Mouse (Mus musculus) cortical plate, adult 2 months (tissue): ENCODE results near the gene C1ql2. TPM values are rescaled to one million over a fixed set of nuclear protein-coding genes. Genes with fewer than 3 reads are reported as not detected.

ENCODE experiments used
- H3K27ac ChIP-seq: fragments of 200-500 bp; 2 replicates; pipeline ENCODE4 v1.5.1; 2012; ENCODE audit warnings: low read length, control low read depth, inconsistent platforms; ENCODE audit not compliant: insufficient read depth
- H3K4me1 ChIP-seq: fragments of 200-500 bp; 2 replicates; pipeline ENCODE4 v1.6.1; 2011; ENCODE audit warnings: low read length; ENCODE audit not compliant: control insufficient read depth, insufficient read depth
- H3K4me3 ChIP-seq: fragments of 200-500 bp; 2 replicates; pipeline ENCODE4 v1.5.1; 2011; ENCODE audit warnings: mild to moderate bottlenecking, low read length, control low read depth; ENCODE audit not compliant: insufficient read depth
- CTCF ChIP-seq: fragments of 200-500 bp; IDR thresholded peaks from 2 replicates; pipeline ENCODE4 v1.5.1; 2011; ENCODE audit warnings: mild to moderate bottlenecking, control low read depth, low read length; ENCODE audit not compliant: insufficient read depth; ENCODE audit errors: extremely low read depth
- POLR2A ChIP-seq: fragments of 200-500 bp; IDR thresholded peaks from 2 replicates; pipeline ENCODE4 v1.6.1; 2011; ENCODE audit warnings: mild to moderate bottlenecking, low read length, control low read depth; ENCODE audit not compliant: insufficient read depth; ENCODE audit errors: extremely low read depth
- polyA plus RNA-seq: library from polyadenylated mRNA; depleted of rRNA; stranded (reverse); fragments of >200 nt; gene quantifications from 2 replicates; pipeline ENCODE4 v1.2.3, GENCODE M21; 2012; rRNA removed

The C1ql2 gene
- 2.7 and 11.9 TPM in 2 replicates for polyA plus RNA-seq

DNA sequence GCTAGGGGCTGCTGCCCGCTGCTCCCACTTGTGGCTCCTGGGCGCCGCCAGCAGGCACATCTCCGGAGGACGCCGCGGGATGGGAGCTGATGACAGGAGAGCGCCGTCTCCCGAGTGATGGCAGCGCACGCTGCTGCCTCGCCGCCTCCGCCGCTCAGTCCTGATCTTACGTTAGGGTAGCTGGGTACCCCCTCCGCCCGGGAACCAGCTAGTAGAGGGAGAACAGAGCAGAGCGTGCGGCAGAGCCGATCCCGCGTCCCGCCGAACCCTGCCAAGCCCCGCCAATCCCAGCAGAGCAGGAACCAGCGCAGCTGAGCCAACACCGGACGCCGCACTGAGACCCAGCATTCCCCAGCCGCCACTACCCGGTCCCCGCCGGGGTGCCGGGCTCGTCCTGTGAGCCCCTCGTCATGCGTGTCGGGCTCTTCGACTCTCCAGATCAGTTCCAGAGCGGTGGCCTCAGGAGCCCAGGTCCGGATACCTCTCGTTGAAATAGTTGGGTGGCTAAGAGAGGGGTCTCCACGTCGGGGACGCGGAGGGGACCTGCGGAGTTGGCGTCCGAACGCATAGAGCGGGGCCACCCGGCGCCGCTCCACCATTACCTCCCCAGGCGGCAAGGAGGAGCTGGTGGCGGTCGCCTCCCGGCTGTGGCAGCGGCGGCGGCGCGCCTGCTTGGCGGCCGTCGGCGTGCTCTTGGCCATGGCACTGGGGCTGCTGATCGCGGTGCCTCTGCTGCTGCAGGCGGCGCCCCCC is at the start of gene C1ql2:
TSS of gene C1ql2 (plus strand) at position 164 of the 753 bp plus-strand sequence.
- Histone ChIP-seq H3K4me3 (peak within 1 kb of the TSS; percentile 27), H3K27ac (no peak within 1 kb of the TSS), H3K4me1 (no peaks in the 10 kb centered on the region)
- TF ChIP-seq CTCF, result no peak
- TF ChIP-seq POLR2A, result no peak

DNA sequence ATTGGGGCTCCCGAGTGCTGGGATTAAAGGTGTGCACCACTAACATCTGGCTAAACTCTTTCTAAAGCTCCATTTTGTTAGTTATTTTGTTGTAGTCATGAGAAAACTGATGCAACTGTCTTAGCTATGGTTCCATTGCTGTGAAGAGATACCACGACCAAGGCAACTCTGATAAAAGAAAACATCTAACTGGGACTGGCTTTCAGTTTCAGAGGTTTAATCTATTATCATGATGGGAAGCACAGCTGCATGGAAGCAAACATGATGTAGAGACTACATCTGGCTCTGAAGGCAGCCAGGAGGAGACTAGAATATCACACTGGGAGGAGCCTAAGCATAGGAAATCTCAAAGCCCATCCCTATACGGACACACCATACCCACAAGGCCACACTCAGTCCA is 48.7 kb upstream of the C1ql2 start:
- no peak overlapping the region for H3K4me3 ChIP-seq
- TF ChIP-seq CTCF (no peak), POLR2A (no peak)

DNA sequence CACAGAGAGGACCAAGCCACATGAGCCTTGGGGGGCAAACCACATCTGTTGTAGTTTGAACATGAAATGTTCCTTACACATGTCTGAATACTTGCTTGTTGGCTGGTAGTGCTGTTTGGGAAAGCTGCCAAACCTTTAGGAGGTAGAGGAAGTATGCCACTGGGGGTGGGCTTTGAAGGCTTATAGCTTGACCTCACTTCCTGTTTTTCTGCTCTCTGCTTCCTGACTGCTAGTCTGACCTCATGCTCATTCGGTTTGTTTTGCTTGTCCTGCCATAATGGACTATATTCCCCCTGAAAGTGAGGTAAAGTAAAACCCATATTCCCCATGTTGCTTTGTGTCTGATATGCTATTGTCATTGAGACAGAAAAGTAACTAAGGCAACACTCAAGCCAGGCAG is 46.6 kb upstream of the C1ql2 start:
- no peaks in the 10 kb centered on the region for H3K4me1 ChIP-seq
- H3K27ac ChIP-seq, result no peak overlapping the region
- TF ChIP-seq POLR2A (no peak), CTCF (no peak)
- H3K4me3 ChIP-seq, result no peak overlapping the region

More for the DNA sequence above, 48.7 kb upstream of the C1ql2 start:
- no peaks in the 10 kb centered on the region for H3K4me1 ChIP-seq
- no peak overlapping the region for H3K27ac ChIP-seq

DNA sequence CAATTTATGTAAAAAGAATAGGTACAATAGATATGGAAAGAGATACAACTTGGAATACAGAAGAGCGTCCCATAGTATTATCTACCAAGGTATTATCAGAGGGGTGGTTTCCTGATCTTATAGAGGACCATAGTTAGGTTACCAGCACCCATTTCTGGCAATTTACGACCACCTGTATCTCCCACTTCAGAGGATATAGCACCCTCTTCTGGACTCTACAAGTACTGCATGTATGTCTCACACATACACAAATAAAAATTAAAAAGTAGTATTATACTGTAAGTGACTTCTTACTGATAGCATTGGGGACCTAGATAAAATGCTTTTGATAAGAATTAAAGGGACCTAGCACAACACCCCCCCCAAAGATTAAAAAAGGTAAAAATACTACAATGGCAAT is 43.4 kb upstream of the C1ql2 start:
- H3K27ac ChIP-seq, result no peak overlapping the region
- no peak for TF ChIP-seq CTCF
- TF ChIP-seq POLR2A, result no peak
- H3K4me3 ChIP-seq, result no peak overlapping the region
- no peaks in the 10 kb centered on the region for H3K4me1 ChIP-seq

DNA sequence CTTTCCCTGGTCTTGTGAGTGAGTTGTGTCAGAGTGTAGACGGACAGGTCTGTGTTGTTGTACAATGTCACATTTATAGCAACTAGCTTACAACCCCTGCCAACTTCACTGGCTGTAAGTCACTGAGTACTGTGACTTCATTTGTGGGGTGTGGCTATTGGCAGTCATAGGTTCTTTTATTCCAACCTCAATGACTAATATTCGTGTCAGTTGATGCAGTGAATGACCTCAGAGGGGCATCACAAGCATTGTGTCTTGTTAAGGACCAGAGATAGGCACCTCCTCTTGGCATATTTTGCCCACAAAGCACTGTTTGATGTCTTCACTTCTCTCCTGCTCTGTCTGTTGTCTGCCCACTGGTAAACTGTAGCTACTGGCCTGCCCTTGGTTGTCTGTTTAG is 34.6 kb upstream of the C1ql2 start:
- no peak for TF ChIP-seq CTCF
- TF ChIP-seq POLR2A, result no peak
- no peak overlapping the region for H3K27ac ChIP-seq
- H3K4me1 ChIP-seq, result no peaks in the 10 kb centered on the region
- no peak overlapping the region for H3K4me3 ChIP-seq

DNA sequence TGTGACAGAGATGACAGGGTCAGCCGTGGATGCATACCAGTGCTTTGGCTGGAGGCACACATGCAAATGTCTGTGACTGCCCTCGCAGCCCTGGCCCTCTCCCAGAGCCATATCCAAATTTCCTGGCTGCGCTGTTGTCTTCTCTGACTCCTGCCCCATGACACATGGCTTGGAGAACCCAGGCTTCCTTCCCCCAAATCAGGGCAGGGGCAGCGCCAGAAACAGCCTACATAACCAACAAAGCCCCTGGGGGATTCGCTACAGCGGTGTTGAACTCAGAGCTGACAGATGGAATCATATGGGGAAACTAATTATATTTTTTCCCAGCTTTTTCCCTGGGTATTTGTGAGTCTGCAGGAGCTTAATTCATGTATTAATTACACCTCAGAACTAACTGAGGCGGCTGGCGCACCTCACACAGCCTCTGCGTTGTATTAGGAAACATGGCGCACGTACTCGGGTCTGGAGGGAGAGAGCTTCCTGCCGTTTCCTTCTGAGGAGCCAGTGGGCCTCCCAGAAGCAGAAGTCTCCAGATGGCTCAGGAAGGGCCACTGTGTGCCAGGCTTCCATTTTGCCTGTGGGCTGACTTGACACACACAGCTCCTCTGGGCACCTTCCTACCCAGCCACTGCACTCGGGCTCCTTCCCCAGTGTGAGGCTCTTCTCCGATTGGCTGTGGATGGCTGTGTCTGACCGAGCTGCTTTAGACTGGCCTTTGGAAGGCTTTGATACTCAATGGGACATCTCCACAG is 18.9 kb upstream of the C1ql2 start:
- TF ChIP-seq POLR2A (no peak), CTCF (no peak)
- H3K27ac ChIP-seq, result no peak overlapping the region

DNA sequence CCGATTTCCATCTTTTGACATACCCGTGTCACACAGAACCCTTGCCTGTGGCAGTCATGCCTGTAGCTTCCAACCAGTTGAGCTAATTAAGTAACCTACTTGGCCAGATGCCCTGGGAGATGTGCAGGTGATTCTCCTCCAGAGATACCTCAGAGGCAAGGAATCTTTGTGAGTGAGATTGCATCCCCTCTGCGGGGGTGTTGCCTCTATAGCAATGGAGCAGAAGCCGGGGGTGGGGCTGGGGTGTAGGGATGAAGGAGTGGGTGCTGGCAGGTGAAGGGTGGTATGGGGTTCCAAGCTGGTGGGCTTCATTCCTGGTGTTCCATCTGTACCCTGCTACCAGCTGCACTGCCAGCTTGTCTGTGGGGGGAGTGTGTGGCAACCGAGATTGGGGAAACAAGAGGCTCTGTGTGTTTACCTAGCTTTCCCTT is 17.2 kb upstream of the C1ql2 start:
- Histone ChIP-seq H3K4me1 (no peaks in the 10 kb centered on the region), H3K27ac (no peak overlapping the region), H3K4me3 (no peak overlapping the region)
- TF ChIP-seq CTCF, result no peak
- no peak for TF ChIP-seq POLR2A

More for the DNA sequence above, 18.9 kb upstream of the C1ql2 start:
- Histone ChIP-seq H3K4me3 (no peak overlapping the region), H3K4me1 (no peaks in the 10 kb centered on the region)

DNA sequence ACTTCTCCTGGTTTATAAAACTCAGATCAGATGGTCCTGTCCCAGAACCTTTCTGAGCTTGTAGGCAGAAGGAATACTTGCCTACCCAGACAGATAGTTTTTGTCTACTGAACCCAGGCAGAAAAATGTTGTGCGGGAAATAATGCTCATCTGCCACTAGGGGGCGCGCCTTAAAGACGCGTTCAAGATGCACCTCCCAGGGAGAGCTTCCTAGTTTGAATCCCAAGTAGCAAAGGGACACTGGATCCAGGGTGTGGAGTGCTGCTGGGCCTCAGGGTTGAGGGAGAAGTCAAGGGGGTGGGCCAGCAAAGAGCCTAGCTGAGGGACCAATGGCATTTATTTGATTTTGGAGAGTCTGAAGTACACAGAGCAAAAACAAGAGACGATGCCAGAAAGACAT is 12.7 kb upstream of the C1ql2 start:
- Histone ChIP-seq H3K4me3 (no peak overlapping the region), H3K27ac (no peak overlapping the region), H3K4me1 (no peaks in the 10 kb centered on the region)
- TF ChIP-seq CTCF (peak; percentile 60), POLR2A (no peak)

DNA sequence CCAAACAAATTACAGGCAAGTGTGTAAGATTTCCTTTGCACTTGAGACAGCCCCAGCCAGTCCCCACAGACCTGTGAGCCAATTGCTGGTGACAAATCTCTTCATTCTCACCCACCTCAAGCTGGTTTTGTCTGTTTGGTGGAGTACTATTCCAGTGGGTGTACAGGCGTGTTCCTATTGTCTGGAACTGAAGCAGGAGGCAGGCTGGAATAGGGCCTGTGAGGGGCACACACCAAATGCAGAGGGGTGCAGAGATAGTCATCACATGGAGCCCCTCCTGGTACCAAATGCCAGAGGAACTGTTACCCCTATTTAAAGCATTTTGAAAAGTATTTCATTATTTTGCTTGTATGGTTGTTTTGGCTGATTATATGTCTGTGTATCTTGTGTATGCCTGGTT is 12.2 kb upstream of the C1ql2 start:
- TF ChIP-seq POLR2A, result no peak
- Histone ChIP-seq H3K4me1 (no peaks in the 10 kb centered on the region), H3K4me3 (no peak overlapping the region), H3K27ac (no peak overlapping the region)

DNA sequence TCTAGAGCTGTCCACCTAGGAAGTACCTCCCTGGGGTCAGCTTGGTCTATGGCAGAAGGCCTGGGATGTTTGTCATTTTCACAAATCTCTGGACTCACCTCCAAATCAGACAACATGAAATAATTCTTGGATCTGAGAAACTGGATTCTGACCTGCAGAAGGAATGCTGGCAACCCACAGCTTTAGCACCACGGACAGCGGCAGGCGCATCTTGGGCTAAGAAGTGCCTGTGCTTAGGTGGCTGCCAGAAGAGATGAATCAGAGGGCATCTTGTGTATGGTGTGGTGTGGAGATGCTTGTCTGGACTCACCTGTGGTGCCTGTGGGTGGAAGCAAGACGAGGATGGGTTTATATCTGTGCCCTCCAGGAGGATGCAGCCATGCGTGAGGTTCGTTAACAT is 8.5 kb upstream of the C1ql2 start:
- no peak overlapping the region for H3K4me3 ChIP-seq
- TF ChIP-seq POLR2A (no peak), CTCF (no peak)
- H3K27ac ChIP-seq, result no peak overlapping the region
- H3K4me1 ChIP-seq, result no peaks in the 10 kb centered on the region

DNA sequence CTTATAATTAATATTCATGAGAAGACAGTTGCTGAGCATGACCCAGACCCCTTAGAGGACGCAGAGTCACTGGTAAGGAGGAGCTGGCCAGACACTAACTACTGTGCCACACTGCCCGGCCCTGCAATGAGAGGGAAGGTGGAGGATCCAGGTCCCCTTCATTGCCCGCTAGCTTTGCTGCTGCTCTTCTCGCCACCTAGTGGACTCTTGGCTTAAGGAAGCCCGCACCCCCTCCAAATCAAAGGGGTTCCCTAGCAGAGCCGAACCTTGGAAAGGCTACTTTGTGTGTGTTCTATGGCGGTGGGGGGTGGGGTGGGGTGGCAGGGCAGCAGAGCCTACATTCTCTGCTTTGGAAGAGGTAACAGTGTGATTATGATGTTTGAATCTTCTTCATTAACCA is 2.4 kb upstream of the C1ql2 start:
- no peaks in the 10 kb centered on the region for H3K4me1 ChIP-seq
- TF ChIP-seq POLR2A, result no peak
- peak; percentile 20; the same call in 1 of the 2 replicates for TF ChIP-seq CTCF
- H3K4me3 ChIP-seq, result no peak overlapping the region
- H3K27ac ChIP-seq, result no peak overlapping the region
